Mouse (Mus musculus): Measurements from ENCODE around the gene Bcor.

GRCm38 (mm10) chrX:12201111-12201510, 41.0 kb upstream of the Bcor start:
- TF ChIP-seq GATA1 (IDR thresholded peaks at IDR 0.05; ENCODE audit: borderline replicate concordance, low read length): no peak
- TF ChIP-seq FLI1 (IDR thresholded peaks at IDR 0.05; ENCODE audit: low read length): no peak
